Comparison of ENCODE assay signal across 19 mouse cellular contexts in genomic region chr11:117586063-117586462, GRCm38 (mm10).
DNase-seq lines count a peak whose midpoint lies in the region; ATAC-seq lines count a peak whose summit lies in the region.
"Had no signal": no experiment of that assay in that cellular context is flagged by ENCODE, and none has a peak within 500 bp of the region (broad histone marks: within the 10 kb centered on the region; RNA-seq: fewer than 3 reads in every experiment).

No protein-coding gene starts in this region.

- no peak overlapping the region for H3K4me3 ChIP-seq in forebrain, embryonic 14.5 days (ENCODE audit: low read depth, low read length)
- H3K4me3 ChIP-seq in forebrain, embryonic 12.5 days (replicated peaks), result no peak overlapping the region
- no peak overlapping the region for H3K4me3 ChIP-seq in midbrain, embryonic 13.5 days (replicated peaks)
- H3K4me3 ChIP-seq in midbrain, embryonic 11.5 days (ENCODE audit: low read depth, low read length), result no peak overlapping the region
- H3K4me3 ChIP-seq in limb, embryonic 11.5 days (ENCODE audit: low read depth, low read length), result no peak overlapping the region
- H3K4me3 ChIP-seq: heart, embryonic 15.5 days; hindbrain, embryonic 15.5 days; liver, embryonic 12.5 days had no signal

- no peak overlapping the region for H3K9ac ChIP-seq in forebrain, embryonic 14.5 days (ENCODE audit: low read length)
- H3K9ac ChIP-seq in forebrain, embryonic 12.5 days, result no peak overlapping the region
- no peak overlapping the region for H3K9ac ChIP-seq in midbrain, embryonic 13.5 days (replicated peaks)
- no peak overlapping the region for H3K9ac ChIP-seq in midbrain, embryonic 11.5 days (ENCODE audit: low read length)
- H3K9ac ChIP-seq in limb, embryonic 11.5 days (ENCODE audit: low read length), result 0 out of 2 replicates have a peak overlapping the region, but pooled peaks have one; percentile 22
- H3K9ac ChIP-seq: heart, embryonic 15.5 days; hindbrain, embryonic 15.5 days; liver, embryonic 12.5 days; lung, embryonic 14.5 days had no signal

- peak overlapping the region; percentile 52; the same call in 1 of the 2 replicates for H3K27ac ChIP-seq in forebrain, embryonic 14.5 days (ENCODE audit: low read depth, low read length)
- H3K27ac ChIP-seq in forebrain, embryonic 12.5 days, result no peak overlapping the region
- peak overlapping the region; percentile 27 for H3K27ac ChIP-seq in midbrain, embryonic 13.5 days
- H3K27ac ChIP-seq in midbrain, embryonic 11.5 days (ENCODE audit: low read depth, low read length), result no peak overlapping the region; the same call in 1 of the 2 replicates
- H3K27ac ChIP-seq in limb, embryonic 11.5 days (replicated peaks; ENCODE audit: low read depth, low read length), result 0 out of 2 replicates have a peak overlapping the region, but pooled peaks have one; percentile 14
- H3K27ac ChIP-seq: heart, embryonic 15.5 days; hindbrain, embryonic 15.5 days; liver, embryonic 12.5 days; macrophage had no signal

- H3K9me3 ChIP-seq in forebrain, embryonic 14.5 days (replicated peaks; ENCODE audit: control insufficient read depth, low read length), result no peaks in the 10 kb centered on the region
- no peaks in the 10 kb centered on the region for H3K9me3 ChIP-seq in forebrain, embryonic 12.5 days
- no peaks in the 10 kb centered on the region for H3K9me3 ChIP-seq in midbrain, embryonic 13.5 days
- no peaks in the 10 kb centered on the region for H3K9me3 ChIP-seq in midbrain, embryonic 11.5 days (ENCODE audit: control insufficient read depth, low read length)
- no peaks in the 10 kb centered on the region for H3K9me3 ChIP-seq in limb, embryonic 11.5 days (ENCODE audit: control insufficient read depth, low read length)
- H3K9me3 ChIP-seq: heart, embryonic 15.5 days; hindbrain, embryonic 15.5 days; liver, embryonic 12.5 days had no signal

- ATAC-seq in forebrain, embryonic 14.5 days, result no peak
- no peak for ATAC-seq in forebrain, embryonic 12.5 days (ENCODE audit: low FRiP score)
- no peak for ATAC-seq in midbrain, embryonic 13.5 days
- no peak for ATAC-seq in midbrain, embryonic 11.5 days (ENCODE audit: low FRiP score)
- no peak for ATAC-seq in limb, embryonic 11.5 days (ENCODE audit: insufficient number of reproducible peaks, low FRiP score, low TSS enrichment, low read depth)
- ATAC-seq: intestine, postnatal 0 days; liver, embryonic 12.5 days had no signal

- no peaks in the 10 kb centered on the region for H3K36me3 ChIP-seq in forebrain, embryonic 14.5 days (ENCODE audit: control insufficient read depth, insufficient read depth, low read length)
- no peaks in the 10 kb centered on the region for H3K36me3 ChIP-seq in forebrain, embryonic 12.5 days (replicated peaks)
- no peaks in the 10 kb centered on the region for H3K36me3 ChIP-seq in midbrain, embryonic 13.5 days
- no peaks in the 10 kb centered on the region for H3K36me3 ChIP-seq in midbrain, embryonic 11.5 days (ENCODE audit: control insufficient read depth, insufficient read depth, low read length)
- H3K36me3 ChIP-seq in limb, embryonic 11.5 days (ENCODE audit: control insufficient read depth, insufficient read depth, low read length), result no peaks in the 10 kb centered on the region
- H3K36me3 ChIP-seq: heart, embryonic 15.5 days; hindbrain, embryonic 15.5 days; liver, embryonic 12.5 days had no signal

- DNase-seq in forebrain, embryonic 14.5 days (ENCODE audit: low spot score), result no peak
- DNase-seq in midbrain, embryonic 11.5 days (ENCODE audit: low spot score, missing footprints), result no peak
- DNase-seq in embryo, embryonic 10.5 days (ENCODE audit: low spot score), result peak; percentile 61
- peak; percentile 44 for DNase-seq in limb, embryonic 11.5 days (ENCODE audit: low spot score)
- DNase-seq in ovary, postnatal 14 days (ENCODE audit: low spot score), result no peak
- DNase-seq in heart, adult 18-20 months, result no peak
- DNase-seq: cerebellum, adult 9-11 months; heart, adult 11 months; left cerebral cortex, postnatal 4 days; lung, embryonic 14.5 days; retina, postnatal 1 day; right cerebral cortex, postnatal 4 days had no signal

- no peak overlapping the region for H3K4me2 ChIP-seq in forebrain, embryonic 14.5 days (ENCODE audit: low read length)
- no peak overlapping the region for H3K4me2 ChIP-seq in forebrain, embryonic 12.5 days
- no peak overlapping the region for H3K4me2 ChIP-seq in midbrain, embryonic 13.5 days (replicated peaks)
- H3K4me2 ChIP-seq in midbrain, embryonic 11.5 days, result no peak overlapping the region
- H3K4me2 ChIP-seq in limb, embryonic 11.5 days (ENCODE audit: low read depth, severe bottlenecking), result no peak overlapping the region
- H3K4me2 ChIP-seq: heart, embryonic 15.5 days; hindbrain, embryonic 15.5 days; liver, embryonic 12.5 days; lung, embryonic 14.5 days had no signal

- 28% methylated on average over 4 of the region's 4 CpGs for WGBS in forebrain, embryonic 14.5 days
- WGBS in forebrain, embryonic 12.5 days, result 28% methylated on average over 4 of the region's 4 CpGs
- 36% methylated on average over 4 of the region's 4 CpGs for WGBS in midbrain, embryonic 13.5 days
- 41% methylated on average over 4 of the region's 4 CpGs for WGBS in midbrain, embryonic 11.5 days
- 37% methylated on average over 4 of the region's 4 CpGs for WGBS in limb, embryonic 11.5 days

- H3K4me1 ChIP-seq in forebrain, embryonic 14.5 days (ENCODE audit: control insufficient read depth, insufficient read depth, low read length), result peaks cover 5% of the 10 kb centered on the region; the same call in 1 of the 2 replicates
- H3K4me1 ChIP-seq in forebrain, embryonic 12.5 days, result peaks cover 9% of the 10 kb centered on the region; the same call in 1 of the 2 replicates
- H3K4me1 ChIP-seq in midbrain, embryonic 13.5 days (replicated peaks), result peaks cover 25% of the 10 kb centered on the region
- H3K4me1 ChIP-seq in midbrain, embryonic 11.5 days (ENCODE audit: control insufficient read depth, insufficient read depth, low read length), result no peaks in the 10 kb centered on the region
- H3K4me1 ChIP-seq in limb, embryonic 11.5 days (ENCODE audit: control insufficient read depth, insufficient read depth, low read length), result peaks cover 10% of the 10 kb centered on the region
- H3K4me1 ChIP-seq: liver, embryonic 12.5 days had no signal

- H3K27me3 ChIP-seq in forebrain, embryonic 14.5 days (replicated peaks; ENCODE audit: control insufficient read depth, insufficient read depth, low read length), result no peaks in the 10 kb centered on the region
- H3K27me3 ChIP-seq in forebrain, embryonic 12.5 days, result no peaks in the 10 kb centered on the region
- no peaks in the 10 kb centered on the region for H3K27me3 ChIP-seq in midbrain, embryonic 13.5 days
- no peaks in the 10 kb centered on the region for H3K27me3 ChIP-seq in midbrain, embryonic 11.5 days (ENCODE audit: control insufficient read depth, insufficient read depth, low read length)
- no peaks in the 10 kb centered on the region for H3K27me3 ChIP-seq in limb, embryonic 11.5 days (ENCODE audit: control insufficient read depth, insufficient read depth, low read length)
- H3K27me3 ChIP-seq: heart, embryonic 15.5 days; hindbrain, embryonic 15.5 days had no signal

Comparison
In these comparisons a context has a peak if more than half of its experiments do, and no peak if none do; other contexts are left out.
1. H3K27ac ChIP-seq: peak in forebrain, embryonic 14.5 days (single experiment), midbrain, embryonic 13.5 days (single experiment) and limb, embryonic 11.5 days (single experiment); none in forebrain, embryonic 12.5 days (single experiment) and midbrain, embryonic 11.5 days (single experiment).
2. DNase-seq: peak in embryo, embryonic 10.5 days (single experiment) and limb, embryonic 11.5 days (single experiment); none in forebrain, embryonic 14.5 days (single experiment), midbrain, embryonic 11.5 days (single experiment), ovary, postnatal 14 days (single experiment) and heart, adult 18-20 months (0 of 2).